Mouse (Mus musculus) kidney, adult 8-10 months (tissue): ENCODE data around the gene Usp30.

Experiments
- DNase-seq, 2 experiments: peaks; one replicate each; pipeline ENCODE4 v3.0.0; 2022

Gene Usp30

GRCm38 (mm10) chr5:114162106-114162815 lies 97.0 kb downstream of the Usp30 start:
- no peak for DNase-seq

- no peak for DNase-seq
Observed at GRCm38 (mm10) chr5:114163117-114163696, 97.9 kb downstream of the Usp30 start.

- no peak for DNase-seq
Observed at GRCm38 (mm10) chr5:114170345-114170744, 105.1 kb downstream of the Usp30 start.

DNA sequence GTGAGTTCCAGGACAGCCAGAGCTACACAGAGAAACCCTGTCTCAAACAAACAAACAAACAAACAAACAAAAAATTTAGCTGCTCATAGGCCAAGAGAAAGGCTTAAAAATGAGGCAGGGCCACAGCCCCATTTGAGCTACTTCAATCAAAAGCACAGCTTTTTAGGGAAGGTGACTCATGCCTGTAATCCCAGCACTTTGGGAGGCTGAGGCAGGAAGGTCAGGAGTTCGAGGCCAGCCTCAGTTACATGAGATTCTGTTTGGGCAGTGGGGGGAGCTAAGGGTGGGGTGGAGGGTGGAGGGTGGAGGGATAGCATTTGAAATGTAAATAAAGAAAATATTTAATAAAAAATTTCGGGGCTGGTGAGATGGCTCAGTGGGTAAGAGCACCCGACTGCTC lies 107.7 kb downstream of the Usp30 start:
- DNase-seq: no peak

DNA sequence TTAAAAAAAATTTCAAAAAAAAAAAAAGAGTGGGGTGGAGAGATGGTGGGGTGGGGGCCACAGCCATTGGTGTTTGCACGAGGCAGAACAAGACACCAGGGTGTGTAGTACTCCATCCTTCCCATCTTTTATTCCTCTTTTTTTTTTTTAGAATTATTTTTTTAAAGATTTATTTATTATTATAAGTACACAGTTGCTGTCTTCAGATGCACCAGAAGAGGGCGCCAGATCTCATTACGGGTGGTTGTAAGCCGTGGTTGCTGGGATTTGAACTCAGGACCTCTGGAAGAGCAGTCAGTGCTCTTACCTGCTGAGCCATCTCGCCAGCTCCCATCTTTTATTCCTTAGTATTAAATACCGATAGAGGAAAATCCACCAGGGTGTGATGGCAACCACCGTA lies 108.2 kb downstream of the Usp30 start:
- DNase-seq: no peak

DNA sequence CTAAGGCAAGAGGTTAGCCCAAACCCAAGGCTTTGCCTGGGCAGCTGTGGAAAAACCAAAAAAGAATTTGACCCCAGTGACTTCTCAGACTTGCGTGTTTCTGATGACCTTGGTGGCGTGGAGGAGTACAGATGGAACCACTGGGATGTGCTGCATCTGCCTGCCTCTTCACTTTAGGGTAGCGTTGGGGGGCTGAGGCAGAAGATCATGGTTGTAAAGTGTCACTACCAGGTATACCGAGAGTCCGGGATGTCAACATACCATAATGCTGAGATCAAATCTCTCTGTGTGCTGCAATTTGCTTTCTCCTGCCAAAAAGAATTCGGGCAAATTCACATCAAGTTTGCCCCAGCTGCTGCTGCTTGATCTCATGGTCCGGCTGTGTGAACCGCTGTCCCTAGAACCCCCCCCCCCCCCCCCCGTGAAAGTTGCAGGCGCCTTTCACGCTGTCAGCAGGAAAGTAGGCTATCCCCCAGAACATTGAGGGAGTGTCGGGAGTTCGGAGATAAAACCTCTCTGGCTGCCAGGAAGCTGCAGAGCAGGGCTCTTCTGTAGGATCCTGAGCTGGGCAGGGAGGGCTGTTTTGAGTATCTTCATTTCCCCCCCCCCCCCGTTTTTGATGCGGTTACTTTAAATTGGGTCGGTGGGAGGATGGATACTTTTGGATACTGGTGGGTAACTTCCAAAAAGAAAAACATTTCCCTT lies 108.8 kb downstream of the Usp30 start:
- no peak for DNase-seq
